Mouse (Mus musculus): ENCODE data around the gene Dnajc30. TPM values are rescaled to one million over a fixed set of nuclear protein-coding genes. Genes with fewer than 3 reads are reported as not detected.
"Not testable (repeated sequence)": the region's sequence is repeated elsewhere in the genome, so short reads cannot be mapped to it uniquely, and the experiment has no call there.

Dnajc30 gene
- total RNA-seq, 2 experiments from 2014 or later, result 40.9 to 52.1 TPM

DNA sequence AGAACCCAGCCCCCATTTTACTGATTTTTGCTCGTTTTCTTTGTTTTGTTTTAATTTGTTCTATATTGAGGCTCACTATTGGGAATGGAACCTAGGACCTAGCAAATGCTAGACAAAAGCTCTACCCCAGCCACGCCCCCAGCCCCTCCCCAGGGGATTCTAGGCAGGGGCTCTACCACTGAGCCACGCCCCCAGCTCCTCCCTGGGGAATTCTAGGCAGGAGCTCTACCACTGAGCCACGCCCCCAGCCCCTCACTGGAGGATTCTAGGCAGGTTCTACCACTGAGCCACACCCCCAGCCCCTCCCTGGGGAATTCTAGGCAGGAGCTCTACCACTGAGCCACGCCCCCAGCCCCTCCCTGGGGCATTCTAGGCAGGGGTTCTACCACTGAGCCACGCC lies 14.7 kb upstream of the Dnajc30 start:
- intact Hi-C loops (cut with DNase I); DNase-seq (ENCODE audit: low spot score in 2 of 2): not testable (repeated sequence)

DNA sequence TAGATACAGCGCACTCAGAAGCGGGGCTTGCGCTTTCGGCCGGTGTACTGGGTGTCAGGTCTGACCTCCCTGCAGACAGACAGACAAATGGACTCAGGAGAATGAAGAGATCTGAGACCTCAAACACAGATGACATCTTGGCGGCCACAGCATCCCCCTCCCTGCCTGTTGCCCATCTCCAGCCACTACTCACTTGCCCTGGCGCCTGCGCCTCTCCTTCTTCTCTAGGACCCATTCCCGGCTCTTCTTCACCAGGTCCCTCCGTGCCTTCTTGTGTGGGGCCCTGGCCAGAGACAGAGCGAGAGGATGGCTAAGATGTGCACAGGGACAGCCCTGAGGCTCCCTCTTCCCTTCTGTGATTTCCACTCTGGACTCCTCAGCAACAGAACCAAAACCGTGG lies 10.6 kb upstream of the Dnajc30 start:
- intact Hi-C loops (cut with DNase I), result loop anchor here (5.0 kb wide), 1 partner anchor 36 kb away; no protein-coding TSS in a partner anchor
- DNase-seq (ENCODE audit: low spot score in 2 of 2), result no peak

DNA sequence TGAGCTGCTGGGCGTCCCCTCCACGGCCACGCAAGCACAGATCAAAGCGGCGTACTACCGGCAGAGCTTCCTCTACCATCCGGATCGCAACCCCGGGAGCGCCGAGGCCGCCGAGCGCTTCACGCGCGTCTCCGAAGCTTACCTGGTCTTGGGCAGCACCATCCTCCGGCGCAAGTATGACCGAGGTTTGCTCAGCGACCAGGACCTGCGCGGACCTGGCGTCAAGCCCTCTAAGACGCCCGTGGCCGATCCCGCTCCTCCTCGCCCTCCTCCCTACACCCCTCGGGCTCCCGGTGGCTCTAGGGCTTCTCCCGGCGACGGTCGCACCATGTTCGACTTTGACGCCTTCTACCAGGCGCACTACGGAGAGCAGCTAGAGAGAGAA lies 372 bp downstream of the Dnajc30 start:
- DNase-seq (ENCODE audit: low spot score in 2 of 2), result no peak
- intact Hi-C loops (cut with DNase I), result no loop called here

DNA sequence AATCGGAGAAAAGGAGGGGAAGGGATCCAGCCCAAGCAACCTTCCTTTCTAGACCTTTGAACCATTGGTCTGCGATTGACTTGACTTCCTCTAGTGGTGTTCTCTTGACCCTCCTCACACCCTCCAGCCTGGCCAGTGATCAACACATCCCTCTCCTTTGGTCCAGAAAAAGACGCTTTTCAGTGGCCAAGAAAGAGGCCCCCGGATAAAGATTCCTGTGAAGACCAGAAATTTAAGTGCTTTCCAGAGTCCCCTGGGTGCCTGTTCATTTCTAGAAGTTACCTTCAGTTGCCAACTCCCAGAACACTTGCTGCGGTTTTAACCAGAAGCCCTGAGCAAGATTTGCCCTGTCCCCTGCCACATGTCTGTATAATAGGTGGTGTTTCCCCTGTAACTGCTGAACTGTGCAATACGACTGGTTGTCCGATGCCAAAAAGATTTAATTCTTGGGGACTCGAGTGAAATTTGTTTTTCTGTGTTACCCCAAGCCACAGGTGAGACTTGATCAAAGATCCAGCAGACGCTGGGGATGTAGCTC lies 976 bp downstream of the Dnajc30 start, which contains the start of gene Bud23:
Gene Bud23 (minus strand): TSS at position 51 of the 538 bp plus-strand sequence.
- intact Hi-C loops (cut with DNase I); DNase-seq (ENCODE audit: low spot score in 2 of 2): not testable (repeated sequence)

DNA sequence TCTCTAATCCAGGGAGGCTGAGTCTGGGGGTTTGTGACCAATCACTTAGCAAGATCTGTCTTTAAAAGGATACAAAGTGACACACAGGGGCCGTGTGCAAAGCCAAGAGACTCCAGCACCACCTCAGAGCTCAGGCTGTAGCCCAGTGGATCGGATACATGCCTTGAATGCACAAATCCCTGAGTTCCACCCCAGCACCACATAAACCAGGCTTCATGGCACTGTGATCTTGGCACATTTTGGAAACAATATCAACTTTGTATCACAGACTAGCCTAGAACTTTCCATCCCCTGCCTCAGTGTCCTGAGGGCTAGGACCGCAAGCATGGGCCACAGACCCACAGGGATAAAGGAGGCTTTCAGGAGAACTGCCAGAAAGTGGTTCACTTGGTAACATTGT lies 2.0 kb downstream of the Dnajc30 start:
- DNase-seq (ENCODE audit: low spot score in 2 of 2), result no peak
- intact Hi-C loops (cut with DNase I), result no loop called here

DNA sequence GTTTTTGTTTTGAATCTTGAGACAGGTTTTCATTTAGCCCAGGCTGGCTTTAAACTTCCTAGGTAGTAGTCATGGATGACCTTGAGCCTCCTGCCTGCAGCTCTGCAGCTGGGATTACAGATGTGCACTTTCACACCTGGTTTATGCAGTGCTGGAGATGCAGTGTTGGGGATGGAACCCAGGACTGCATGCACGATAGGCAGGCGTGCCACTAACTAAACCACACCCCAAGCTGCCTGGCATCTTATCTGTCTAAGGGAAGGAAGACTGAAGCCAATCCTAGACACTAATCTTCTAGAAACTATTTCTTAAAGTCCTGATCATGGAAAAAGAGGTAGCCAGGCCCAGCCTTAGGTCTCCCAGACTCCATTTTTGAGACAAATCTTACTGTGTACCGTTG lies 6.4 kb downstream of the Dnajc30 start:
- no peak for DNase-seq (ENCODE audit: low spot score in 2 of 2)
- intact Hi-C loops (cut with DNase I), result no loop called here

DNA sequence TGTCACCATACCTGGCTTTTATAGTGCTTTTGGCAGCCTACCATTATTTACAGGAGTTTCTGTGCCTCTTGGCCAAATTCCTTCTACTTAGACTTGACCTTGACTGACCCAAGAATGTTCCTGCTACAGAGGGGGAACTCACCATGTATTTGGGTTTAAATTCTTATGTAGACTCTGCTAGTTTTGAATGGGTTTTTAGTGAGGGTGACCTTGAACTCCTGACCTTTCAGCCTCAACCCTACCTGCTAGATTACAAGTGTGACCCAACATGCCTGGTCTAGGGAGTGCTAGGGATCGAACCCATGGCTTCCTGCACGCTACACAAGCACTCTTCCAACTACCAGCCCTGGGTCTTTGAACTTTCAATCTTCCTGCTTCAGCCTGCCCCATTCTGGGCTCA lies 8.1 kb downstream of the Dnajc30 start:
- no peak for DNase-seq (ENCODE audit: low spot score in 2 of 2)
- intact Hi-C loops (cut with DNase I), result no loop called here

DNA sequence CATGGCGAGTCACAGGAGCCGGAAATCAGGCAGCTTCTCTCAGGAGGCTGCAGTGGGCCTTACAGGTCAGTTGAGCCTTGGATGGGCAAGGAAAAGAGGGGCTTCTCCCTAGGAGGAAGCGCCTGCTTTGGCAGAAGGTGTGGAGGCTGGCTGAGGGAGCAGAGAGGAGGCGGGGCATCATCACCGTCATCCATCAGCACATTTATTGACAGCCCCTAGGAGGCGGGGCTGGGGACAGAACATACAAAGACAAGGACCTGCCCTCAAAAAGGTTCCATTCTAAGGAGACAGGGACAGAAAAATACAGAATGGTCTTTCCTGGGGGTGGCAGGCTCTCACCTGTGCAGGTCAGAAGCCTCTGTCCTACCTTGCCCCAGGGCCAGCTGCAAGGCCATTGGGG lies 8.7 kb downstream of the Dnajc30 start:
- no peak for DNase-seq (ENCODE audit: low spot score in 2 of 2)
- intact Hi-C loops (cut with DNase I), result no loop called here

DNA sequence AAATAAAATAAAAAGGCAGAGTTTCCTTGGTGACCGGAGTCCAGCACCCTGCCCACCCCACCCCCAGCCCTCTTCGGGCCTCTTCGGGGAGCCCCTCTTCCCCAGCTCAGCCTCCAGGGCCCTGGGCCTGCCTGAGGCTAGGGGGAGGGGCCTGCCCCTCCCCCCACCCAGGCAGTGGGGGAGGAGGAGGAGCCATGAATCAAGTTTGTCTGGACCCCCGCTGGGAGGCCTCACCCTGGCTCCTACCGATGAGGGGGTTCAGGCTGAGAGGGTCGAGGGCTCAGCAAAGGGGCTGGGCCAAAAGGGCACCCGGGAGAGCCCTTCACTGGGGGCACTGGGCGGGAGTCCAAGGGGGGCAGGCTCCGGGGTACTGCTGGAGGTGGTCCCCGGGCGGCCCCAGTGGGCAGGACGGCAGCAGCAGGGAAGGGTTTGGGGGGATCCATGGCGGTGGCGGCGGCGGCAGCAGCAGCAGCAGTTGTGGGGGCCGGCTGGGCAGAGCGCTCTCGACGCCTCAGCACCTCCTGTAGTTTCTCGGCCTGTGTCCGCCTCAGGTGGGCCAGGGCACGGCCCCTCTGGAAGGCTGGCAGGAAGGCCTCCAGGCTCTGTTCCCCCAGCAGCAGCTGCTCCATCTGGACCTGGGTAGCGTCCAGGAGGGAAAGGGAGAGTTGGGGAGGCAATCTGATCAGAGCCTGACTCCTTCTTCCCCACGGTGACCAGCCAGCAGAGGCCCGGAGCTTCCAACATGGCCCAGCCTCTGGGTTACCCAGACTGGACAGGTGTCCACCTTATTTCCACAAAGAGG lies 9.5 kb downstream of the Dnajc30 start:
- intact Hi-C loops (cut with DNase I), result no loop called here
- DNase-seq (ENCODE audit: low spot score in 2 of 2), result no peak

DNA sequence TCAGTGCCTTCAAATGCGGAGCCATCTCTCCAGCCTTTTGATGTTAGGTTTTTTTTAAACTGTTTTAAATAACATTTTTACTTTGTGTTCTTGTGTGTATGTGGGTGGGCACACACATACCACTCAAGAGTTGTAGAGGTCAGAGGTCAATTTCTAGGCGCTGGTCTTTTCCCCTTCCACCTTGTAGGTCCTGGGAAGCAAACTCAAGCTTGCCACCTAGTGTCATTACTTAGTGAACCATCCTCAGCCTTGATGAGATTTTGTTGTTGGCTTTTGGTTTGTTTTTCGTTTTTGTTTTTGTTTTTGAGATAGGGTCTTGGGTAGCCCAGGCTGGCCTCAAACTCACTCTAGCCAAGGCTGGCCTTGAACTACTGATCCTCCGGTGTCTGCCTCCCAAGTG lies 11.7 kb downstream of the Dnajc30 start:
- DNase-seq (ENCODE audit: low spot score in 2 of 2), result no peak
- intact Hi-C loops (cut with DNase I), result loop anchor here (5.0 kb wide), 2 partner anchors 58 to 117 kb away; no protein-coding TSS in a partner anchor

DNA sequence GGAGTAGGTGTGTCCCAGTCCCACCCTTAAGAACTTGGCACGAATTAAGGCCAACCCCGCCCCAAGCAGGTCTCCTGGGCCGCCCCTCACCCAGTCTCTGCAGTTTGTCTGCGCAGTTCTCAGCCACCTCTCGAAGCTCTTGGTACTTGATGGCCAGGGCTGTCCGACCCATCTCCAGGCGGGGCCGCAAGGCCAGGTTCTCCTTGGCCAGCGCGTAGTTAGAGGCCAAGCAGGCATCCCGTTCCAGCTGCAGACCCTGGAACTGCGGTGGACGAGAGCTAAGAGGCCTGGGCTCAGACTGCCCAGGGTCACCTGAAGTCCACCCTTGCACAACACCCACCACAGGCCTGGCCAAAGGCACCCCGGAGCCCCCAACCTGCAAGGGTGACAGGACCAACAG lies 12.4 kb downstream of the Dnajc30 start:
- intact Hi-C loops (cut with DNase I), result loop anchor here (5.0 kb wide), 2 partner anchors 59 to 116 kb away; no protein-coding TSS in a partner anchor

DNA sequence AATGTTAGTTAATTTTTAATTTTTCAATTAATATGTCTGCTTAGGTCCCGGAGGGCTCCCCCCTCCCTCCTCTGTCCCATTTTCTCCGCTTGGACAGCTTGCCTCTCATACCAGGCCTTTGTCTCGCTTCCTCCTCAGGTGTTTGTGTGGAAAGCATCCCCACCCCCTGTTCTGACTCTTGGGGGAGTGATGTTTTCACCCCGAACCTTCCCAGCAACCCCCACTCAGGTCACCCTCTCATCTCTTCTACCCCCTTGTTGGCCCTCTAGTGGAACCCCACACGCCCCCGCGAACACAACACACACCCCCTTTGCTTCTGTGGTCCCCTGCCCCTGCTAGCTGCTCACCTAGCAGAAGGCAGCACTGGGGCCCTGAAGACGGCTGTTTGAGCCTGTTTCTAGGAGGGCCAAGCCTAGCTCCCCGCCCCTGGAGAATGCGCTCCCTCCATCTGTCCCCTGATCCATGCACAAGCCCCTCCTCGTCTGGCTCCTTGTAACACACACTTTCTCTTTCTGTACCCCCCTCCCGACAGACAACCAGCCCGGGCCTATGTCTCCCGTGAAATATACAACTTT lies 13.0 kb downstream of the Dnajc30 start:
- DNase-seq (ENCODE audit: low spot score in 2 of 2), result peak in 1 of 2 experiments; percentile 45
- intact Hi-C loops (cut with DNase I), result loop anchor here (5.0 kb wide), 2 partner anchors 60 to 115 kb away; no protein-coding TSS in a partner anchor

More for the DNA sequence above, 12.4 kb downstream of the Dnajc30 start:
- no peak for DNase-seq (ENCODE audit: low spot score in 2 of 2)

DNA sequence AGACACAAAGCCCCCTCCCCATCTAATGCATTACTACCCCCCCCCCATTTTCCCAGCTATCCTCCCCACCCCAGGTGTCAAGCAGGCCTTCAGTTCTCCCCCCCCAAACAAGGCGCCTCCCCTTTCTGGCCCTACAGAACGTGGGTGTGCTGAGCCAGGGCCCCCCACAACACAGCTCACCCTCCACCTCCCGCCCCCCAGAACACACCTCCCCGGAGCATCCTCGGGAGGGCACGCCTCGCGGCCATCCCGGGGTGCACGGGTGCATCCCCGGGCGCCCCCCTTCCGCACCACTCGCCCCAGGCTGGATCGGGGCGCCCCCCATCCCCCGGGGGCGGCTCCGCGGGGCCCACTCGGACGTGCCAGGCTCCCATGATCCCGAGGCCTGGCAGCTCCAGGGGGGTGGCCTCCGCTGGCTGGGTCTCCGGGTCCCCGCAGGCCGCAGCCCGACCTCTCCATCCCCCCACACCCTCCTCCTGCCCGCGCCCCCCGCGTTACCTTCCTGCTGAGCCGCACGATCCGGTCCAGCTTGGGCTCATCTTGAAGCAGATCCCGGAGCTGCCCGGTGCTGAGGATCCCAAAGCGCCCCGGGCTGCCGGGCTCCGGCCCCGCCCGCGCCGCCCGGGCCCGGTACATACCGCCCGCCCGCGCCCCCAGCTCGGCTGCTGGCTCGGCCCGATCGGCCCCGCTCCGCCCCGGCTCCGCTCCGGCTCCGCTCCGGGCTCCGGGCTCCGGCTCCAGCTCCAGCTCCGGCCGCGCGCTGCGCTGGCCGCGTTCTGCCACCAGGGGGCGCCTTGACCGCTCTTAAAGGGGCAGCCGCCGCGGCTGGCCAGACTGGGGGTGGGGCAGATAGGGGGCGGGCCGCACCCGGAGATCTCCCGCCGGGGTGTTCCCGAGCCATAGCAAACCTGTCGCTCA lies 13.8 kb downstream of the Dnajc30 start, which contains the start of gene Vps37d:
Gene Vps37d (minus strand): TSS at position 703 of the 918 bp plus-strand sequence.
- intact Hi-C loops (cut with DNase I), result loop anchor here (5.0 kb wide), 2 partner anchors 61 to 114 kb away; no protein-coding TSS in a partner anchor
- DNase-seq (ENCODE audit: low spot score in 2 of 2), result peak; percentile 92 to 95

DNA sequence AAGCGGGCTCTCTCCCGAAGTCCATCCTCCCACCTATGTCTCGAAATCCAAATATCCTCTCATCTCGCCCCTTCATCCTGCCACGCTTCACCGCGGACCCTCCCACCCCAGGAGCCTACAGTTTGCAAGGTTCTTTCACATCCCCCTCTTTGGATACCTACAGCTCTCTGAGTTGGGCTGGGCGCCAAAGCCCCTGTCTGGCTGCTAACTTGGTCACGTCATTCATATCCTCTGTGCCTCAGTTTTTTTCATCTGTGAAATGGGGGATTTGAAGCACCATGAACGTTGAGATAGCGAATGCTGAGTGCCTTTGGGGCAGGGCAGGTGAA lies 14.4 kb downstream of the Dnajc30 start:
- DNase-seq (ENCODE audit: low spot score in 2 of 2), result no peak
- intact Hi-C loops (cut with DNase I), result loop anchor here (5.0 kb wide), 2 partner anchors 61 to 114 kb away; no protein-coding TSS in a partner anchor

DNA sequence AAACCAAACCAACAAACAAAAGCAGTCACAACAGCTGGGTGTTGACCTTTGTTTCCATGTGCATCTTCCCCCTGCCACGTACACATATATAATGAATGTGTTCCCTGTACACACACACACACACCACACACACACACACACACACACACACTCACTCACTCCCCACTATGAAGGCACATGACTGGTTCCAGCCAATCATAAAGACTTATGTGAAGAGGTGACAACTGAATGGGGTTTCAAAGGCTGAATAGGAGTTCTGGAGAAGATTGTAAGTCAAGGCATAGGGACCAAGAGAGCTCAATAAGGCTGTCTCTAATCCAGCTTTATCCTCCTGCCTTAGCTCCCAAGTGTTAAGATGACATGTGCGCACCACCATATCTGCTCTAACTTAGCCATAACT lies 15.6 kb downstream of the Dnajc30 start:
- no peak for DNase-seq (ENCODE audit: low spot score in 2 of 2)
- intact Hi-C loops (cut with DNase I), result loop anchor here (5.0 kb wide), 2 partner anchors 62 to 113 kb away; no protein-coding TSS in a partner anchor

DNA sequence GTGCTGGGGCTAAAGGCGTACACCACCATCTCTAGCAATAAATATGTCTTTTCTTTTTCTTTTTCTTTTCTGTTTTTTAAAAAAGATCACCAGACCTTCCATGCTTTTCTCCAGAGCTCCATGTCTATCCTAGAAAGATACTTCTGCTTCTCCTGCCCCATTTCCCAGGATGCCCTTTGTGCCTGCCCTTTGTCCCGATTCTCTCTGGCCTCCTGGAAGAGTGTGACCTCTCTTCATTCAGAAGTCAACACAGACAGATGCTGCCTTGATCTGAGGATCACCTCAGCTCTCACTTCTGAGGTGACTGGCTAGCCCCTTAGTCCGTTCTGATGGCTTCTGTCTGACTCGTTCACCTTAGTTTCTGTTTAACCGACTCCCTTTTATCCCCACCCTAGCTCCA lies 16.5 kb downstream of the Dnajc30 start:
- intact Hi-C loops (cut with DNase I), result no loop called here

DNA sequence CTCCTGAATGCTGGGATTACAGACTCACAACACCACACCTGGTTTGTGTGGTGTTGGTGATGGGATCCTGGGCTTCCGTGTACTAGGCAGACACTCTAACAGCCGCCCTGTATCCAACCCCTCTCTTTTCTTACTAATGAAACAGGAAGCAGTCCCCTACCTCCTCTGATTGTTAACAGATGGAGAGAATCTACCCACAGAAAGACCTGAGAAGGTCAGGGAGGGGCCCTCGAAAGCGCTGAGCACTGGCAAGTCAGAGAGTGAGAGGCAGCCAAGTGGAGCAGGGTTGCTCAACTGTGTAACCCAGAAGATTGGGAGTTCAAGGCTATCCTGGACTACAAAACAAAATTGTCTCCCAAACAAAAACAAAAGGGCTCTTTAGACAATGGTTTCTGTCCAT lies 22.9 kb downstream of the Dnajc30 start:
- DNase-seq (ENCODE audit: low spot score in 2 of 2), result no peak
- intact Hi-C loops (cut with DNase I), result no loop called here

More for the DNA sequence above, 16.5 kb downstream of the Dnajc30 start:
- DNase-seq (ENCODE audit: low spot score in 2 of 2), result no peak

DNA sequence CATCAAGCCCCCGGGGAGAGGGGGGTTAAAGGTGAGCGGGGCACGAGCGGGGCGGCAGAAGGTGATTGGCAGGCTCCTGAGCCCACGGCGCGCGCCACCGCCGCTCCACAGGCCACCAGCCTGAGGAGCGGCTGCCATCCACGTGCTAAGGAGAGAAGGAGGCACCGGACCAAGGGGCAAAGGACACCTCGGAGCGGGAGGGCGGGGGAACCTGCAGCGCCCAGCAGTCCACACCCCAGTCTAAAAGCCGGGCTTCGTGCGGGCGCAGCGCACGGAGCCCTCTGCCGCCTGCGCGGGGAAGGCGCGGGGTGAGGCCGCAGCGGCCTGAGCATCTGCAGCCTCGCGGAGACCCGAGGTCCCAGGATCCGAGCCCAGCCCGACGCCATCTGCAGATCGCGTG lies 25.7 kb downstream of the Dnajc30 start, which contains the start of gene Mlxipl:
Gene Mlxipl (plus strand): TSS at position 238 of the 400 bp plus-strand sequence.
- intact Hi-C loops (cut with DNase I), result loop anchor here (10.0 kb wide), 1 partner anchor 185 kb away; the partner anchor contains the start of gene Tmem270
- DNase-seq (ENCODE audit: low spot score in 2 of 2), result no peak

DNA sequence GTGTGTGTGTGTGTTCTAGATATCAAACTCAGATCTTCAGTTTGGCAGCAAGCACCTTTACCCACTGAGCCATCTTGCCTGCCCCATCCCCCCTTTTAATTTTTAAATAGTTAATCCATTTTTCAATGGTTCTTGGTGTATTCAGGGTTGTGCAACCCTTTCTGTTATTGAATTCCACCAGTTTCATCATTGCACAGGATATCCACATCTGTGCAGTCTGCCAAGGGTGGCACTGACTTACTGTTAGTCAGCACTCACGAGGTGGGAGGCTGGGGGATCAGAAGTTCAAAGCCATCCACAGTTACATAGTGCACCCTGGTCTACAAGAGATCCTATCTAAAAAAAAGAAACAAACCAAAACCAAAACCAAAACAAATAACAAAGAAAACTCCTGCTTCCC lies 37.0 kb downstream of the Dnajc30 start:
- intact Hi-C loops (cut with DNase I), result no loop called here

More for the DNA sequence above, 37.0 kb downstream of the Dnajc30 start:
- no peak for DNase-seq (ENCODE audit: low spot score in 2 of 2)

All from left cerebral cortex, postnatal 36 days (tissue).